Mouse (Mus musculus) hindbrain, embryonic 12.5 days (tissue): ENCODE data around the gene Dhx16. TPM values are rescaled to one million over a fixed set of nuclear protein-coding genes. Genes with fewer than 3 reads are reported as not detected.

Experiments
- ATAC-seq: fragments of 200-750 bp; cut with Nextera tagmentation; 2 replicates; pipeline ENCODE4 v1.8.0; 2017; ENCODE audit warnings: moderate TSS enrichment; ENCODE audit not compliant: low FRiP score
- H3K27ac ChIP-seq: fragments of 300-500 bp; sonication (generic); 2 replicates; pipeline ENCODE4 v1.5.1; 2016; ENCODE audit warnings: mild to moderate bottlenecking
- H3K27me3 ChIP-seq: fragments of 300-500 bp; sonication (generic); 2 replicates; pipeline ENCODE4 v1.6.1; 2016; ENCODE audit warnings: mild to moderate bottlenecking
- H3K36me3 ChIP-seq: fragments of 300-500 bp; sonication (generic); 2 replicates; pipeline ENCODE4 v1.6.1; 2016; ENCODE audit warnings: mild to moderate bottlenecking
- H3K4me1 ChIP-seq: fragments of 300-500 bp; sonication (generic); 2 replicates; pipeline ENCODE4 v1.6.1; 2016
- H3K4me2 ChIP-seq: fragments of 300-500 bp; sonication (generic); replicated peaks from 2 replicates; pipeline ENCODE4 v1.6.1; 2016; ENCODE audit warnings: mild to moderate bottlenecking
- H3K4me3 ChIP-seq: fragments of 300-500 bp; sonication (generic); 2 replicates; pipeline ENCODE4 v1.5.1; 2016; ENCODE audit warnings: mild to moderate bottlenecking
- H3K9ac ChIP-seq: fragments of 300-500 bp; sonication (generic); 2 replicates; pipeline ENCODE4 v1.6.1; 2016; ENCODE audit warnings: mild to moderate bottlenecking, moderate library complexity
- H3K9me3 ChIP-seq: fragments of 300-500 bp; sonication (generic); replicated peaks from 2 replicates; pipeline ENCODE4 v1.6.1; 2016; ENCODE audit warnings: mild to moderate bottlenecking
- WGBS: fragments of 180-500 bp; shearing (Covaris S2); methylation state at CpG from one replicate; pipeline ENCODE4 v1.1.7; 2016; 5-methylcytosine and 5-hydroxymethylcytosine counted together
- microRNA counts: library from miRNA; unstranded; fragments of <30 nt; microRNA quantifications from one replicate; lab custom pipeline; 2017
- microRNA-seq: library from miRNA; unstranded; fragments of <30 nt; microRNA quantifications from one replicate; pipeline ENCODE4, GENCODE M21; 2017
- polyA plus RNA-seq: library from polyadenylated mRNA; unstranded; fragments of >200 nt; fragmentation: Nextera tagmentation; extraction: Ambion mirVana; gene quantifications from 2 replicates; pipeline ENCODE4 v1.2.1, GENCODE M21; 2016

Dhx16 gene
- polyA plus RNA-seq, 1 experiment from 2014 or later, result 45.2 TPM

- Histone ChIP-seq H3K4me2 (no peak overlapping the region), H3K27me3 (no peaks in the 10 kb centered on the region), H3K4me3 (no peak overlapping the region), H3K36me3 (no peaks in the 10 kb centered on the region), H3K9ac (no peak overlapping the region), H3K4me1 (no peaks in the 10 kb centered on the region), H3K9me3 (no peaks in the 10 kb centered on the region), H3K27ac (no peak overlapping the region)
- no peak for ATAC-seq
- WGBS, result 50% methylated on average over 1 of the region's 1 CpGs
Observed at GRCm38 (mm10) chr17:35939941-35940340, 60.3 kb downstream of the Dhx16 start.

MicroRNAs encoded within 50 kb of the gene (microRNA counts, 519-probe panel; counts per million panel counts)
- microRNA mmu-miR-1894-3p (lab: Ali Mortazavi, UCI) (470 counts per million, percentile 58 among the panel's probes with 10 or more counts), microRNA mmu-miR-1894-5p (lab: Ali Mortazavi, UCI) (470 counts per million, percentile 58 among the panel's probes with 10 or more counts)

Small RNA genes lying within 50 kb of the gene (microRNA-seq; reads per million reads assigned to microRNA genes)
- gene Gm28033 (1.6 reads per million), gene Mir1894 (not detected)

Other genes with a start within 250 kb of the Dhx16 start
- gene Mucl3, start 236.1 kb upstream of the Dhx16 start, polyA plus RNA-seq, result 0.15 and 0.20 TPM in 2 replicates
- gene Vars2, start 212.2 kb upstream of the Dhx16 start, polyA plus RNA-seq, result 16.5 and 16.9 TPM in 2 replicates
- gene Gtf2h4, start 206.1 kb upstream of the Dhx16 start, polyA plus RNA-seq, result 34.7 and 37.7 TPM in 2 replicates
- 168 and 182 TPM in 2 replicates for gene Ddr1, start 175.2 kb upstream of the Dhx16 start, polyA plus RNA-seq
- 5.8 and 6.3 TPM in 2 replicates for gene Ier3, start 58.1 kb upstream of the Dhx16 start, polyA plus RNA-seq
- 50.9 and 60.3 TPM in 2 replicates for gene Flot1, start 56.6 kb upstream of the Dhx16 start, polyA plus RNA-seq
- gene Tubb5, start 41.5 kb upstream of the Dhx16 start, polyA plus RNA-seq, result 1,505 and 1,511 TPM in 2 replicates
- gene Mdc1, start 38.3 kb upstream of the Dhx16 start, polyA plus RNA-seq, result 14.4 and 18.2 TPM in 2 replicates
- gene Nrm, start 18.5 kb upstream of the Dhx16 start, polyA plus RNA-seq, result 36.0 and 36.9 TPM in 2 replicates
- 31.5 and 32.3 TPM in 2 replicates for gene Ppp1r18, start 14.2 kb upstream of the Dhx16 start, polyA plus RNA-seq
- 25.7 and 28.7 TPM in 2 replicates for gene 2310061I04Rik, start 17.6 kb downstream of the Dhx16 start, polyA plus RNA-seq
- 294 and 303 TPM in 2 replicates for gene Atat1, start 30.3 kb downstream of the Dhx16 start, polyA plus RNA-seq
- 46.8 and 51.1 TPM in 2 replicates for gene Mrps18b, start 36.6 kb downstream of the Dhx16 start, polyA plus RNA-seq
- gene Ppp1r10, start 36.6 kb downstream of the Dhx16 start, polyA plus RNA-seq, result 58.3 and 68.2 TPM in 2 replicates
- 109 and 119 TPM in 2 replicates for gene Abcf1, start 89.9 kb downstream of the Dhx16 start, polyA plus RNA-seq
- gene Gnl1, start 100.0 kb downstream of the Dhx16 start, polyA plus RNA-seq, result 54.9 and 57.7 TPM in 2 replicates
- gene Prr3, start 100.4 kb downstream of the Dhx16 start, polyA plus RNA-seq, result 53.4 and 61.0 TPM in 2 replicates
- 5.5 and 5.6 TPM in 2 replicates for gene H2-T24, start 140.7 kb downstream of the Dhx16 start, polyA plus RNA-seq
- 4.5 and 5.1 TPM in 2 replicates for gene H2-T23, start 153.0 kb downstream of the Dhx16 start, polyA plus RNA-seq
- gene H2-T22, start 162.9 kb downstream of the Dhx16 start, polyA plus RNA-seq, result 7.8 and 9.2 TPM in 2 replicates
- gene Gm6034, start 163.1 kb downstream of the Dhx16 start, polyA plus RNA-seq, result not detected in 2 replicates
- not detected in 2 replicates for gene Gm11127, start 178.6 kb downstream of the Dhx16 start, polyA plus RNA-seq
- gene Gm19684, start 241.9 kb downstream of the Dhx16 start, polyA plus RNA-seq, result not detected in 2 replicates
- gene Gm7030, start 249.6 kb downstream of the Dhx16 start, polyA plus RNA-seq, result not detected in 2 replicates